Mouse (Mus musculus) MEL (cell line): Measurements from ENCODE around the gene Gm37240.

Experiments used
- CHD1 ChIP-seq: IDR thresholded peaks from 2 replicates; pipeline ENCODE4 v1.6.1; 2012; ENCODE audit warnings: low read depth, mild to moderate bottlenecking, inconsistent platforms, low read length, improper control_type of control experiment
- EP300 ChIP-seq, 2 experiments: IDR thresholded peaks; 2 replicates each; pipeline ENCODE4 v1.6.1; 2011; ENCODE audit warnings: improper control_type of control experiment in 2 of 2, low read length in 2 of 2, low read depth in 1 of 2, mild to moderate bottlenecking in 1 of 2
- MAZ ChIP-seq: IDR thresholded peaks from 2 replicates; pipeline ENCODE4 v1.6.1; 2012; ENCODE audit warnings: low read depth, mild to moderate bottlenecking, inconsistent platforms, low read length, improper control_type of control experiment
- POLR2AphosphoS5 ChIP-seq: IDR thresholded peaks from 2 replicates; pipeline ENCODE4 v1.6.1; 2012; ENCODE audit warnings: low read depth, borderline replicate concordance, mild to moderate bottlenecking, inconsistent platforms, low read length, moderate library complexity, mixed read lengths
- SMC3 ChIP-seq: IDR thresholded peaks from 2 replicates; pipeline ENCODE4 v1.6.1; 2011; ENCODE audit warnings: low read depth, low read length, improper control_type of control experiment

DNA sequence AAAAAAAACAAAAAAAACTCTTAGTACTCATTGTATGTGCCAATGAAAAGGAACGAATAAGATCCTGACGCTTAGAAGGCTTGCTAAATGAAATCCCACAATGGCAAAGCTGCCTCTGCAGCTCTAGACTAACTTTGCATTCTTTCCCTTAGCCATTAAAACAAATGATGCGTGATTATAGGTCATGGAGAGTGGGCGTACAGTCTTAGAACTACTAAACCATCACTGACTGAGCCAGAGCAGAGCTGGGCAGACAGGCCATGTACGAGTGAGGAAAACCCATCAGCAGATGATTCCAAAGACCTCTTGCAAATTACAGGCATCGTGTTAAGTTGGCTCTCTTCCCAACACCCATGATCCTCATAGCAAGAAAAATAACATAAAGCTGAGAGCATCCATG lies 59.5 kb downstream of the Gm37240 start:
- TF ChIP-seq MAZ, result no peak
- no peak for TF ChIP-seq CHD1
- no peak for TF ChIP-seq EP300 (IDR thresholded peaks at IDR 0.05; ENCODE audit: low read depth in 1 of 2, low read length in 2 of 2)
- no peak for TF ChIP-seq SMC3
- TF ChIP-seq POLR2AphosphoS5, result no peak
